Mouse (Mus musculus) brain, embryonic 14.5 days (tissue): ENCODE results near the gene Cd300lg. TPM values are rescaled to one million over a fixed set of nuclear protein-coding genes. Genes with fewer than 3 reads are reported as not detected.
A peak's percentile ranks its signal among the peaks of the same experiment; 100 is the strongest.

ENCODE experiments used
- DNase-seq: peaks from one replicate; pipeline ENCODE4 v3.0.0-alpha.2; 2011; ENCODE audit warnings: low read depth
- CTCF ChIP-seq: fragments of 200-500 bp; IDR thresholded peaks from 2 replicates; pipeline ENCODE4 v1.5.1; 2012; ENCODE audit warnings: inconsistent platforms, mild to moderate bottlenecking, moderate library complexity, borderline replicate concordance; ENCODE audit not compliant: insufficient read depth, insufficient read length; ENCODE audit errors: extremely low read depth
- POLR2A ChIP-seq: fragments of 200-500 bp; IDR thresholded peaks from 2 replicates; pipeline ENCODE4 v1.6.1; 2012; ENCODE audit warnings: mild to moderate bottlenecking, inconsistent platforms, borderline replicate concordance; ENCODE audit not compliant: poor library complexity, insufficient read depth, insufficient read length, severe bottlenecking; ENCODE audit errors: extremely low read depth
- polyA plus RNA-seq: library from polyadenylated mRNA; depleted of rRNA; stranded (reverse); fragments of >200 nt; gene quantifications from 2 replicates; pipeline ENCODE4 v1.2.3, GENCODE M21; 2012

Gene Cd300lg
- polyA plus RNA-seq, 1 experiment: 0.15 TPM

DNA sequence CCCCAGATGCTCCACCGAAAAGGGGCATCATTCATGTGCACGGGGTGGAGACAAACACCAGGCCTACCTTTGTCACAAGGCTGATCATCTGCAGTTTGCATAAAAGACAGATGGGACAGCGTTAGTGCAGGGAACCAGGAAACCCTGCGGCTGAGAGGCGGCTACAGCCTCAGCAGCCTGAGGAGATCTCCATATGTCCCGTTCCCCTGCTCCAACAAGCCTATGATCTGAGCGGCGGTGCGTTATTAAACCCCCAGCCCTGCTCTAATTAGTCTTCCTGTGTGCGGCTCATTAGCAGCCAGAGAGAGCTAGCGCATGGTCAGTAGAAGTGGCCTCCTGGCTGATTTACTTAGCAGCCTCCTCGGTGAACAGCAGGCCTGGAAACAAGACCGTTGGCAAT, 31.2 kb upstream of the Cd300lg start:
- peak; percentile 94 for DNase-seq
- TF ChIP-seq POLR2A (no peak), CTCF (no peak)

DNA sequence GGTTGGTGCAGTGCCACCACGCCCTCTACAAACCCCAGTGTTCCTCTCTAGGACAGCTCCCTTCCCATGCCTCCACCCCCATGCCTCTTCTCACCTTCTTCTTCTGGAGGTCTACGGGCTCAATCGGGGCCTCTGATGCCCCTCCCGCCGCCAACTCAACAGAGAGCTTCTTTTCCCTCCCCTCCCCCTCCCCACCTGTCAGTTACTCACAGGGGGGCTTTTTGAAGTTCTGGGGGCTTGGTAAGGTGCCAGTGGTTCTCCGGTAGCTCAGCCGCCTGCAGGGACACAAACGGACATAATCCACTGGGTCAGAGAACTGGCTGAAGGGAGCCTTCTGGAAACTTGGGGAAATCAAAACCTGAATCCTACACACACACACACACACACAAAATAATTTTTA, 29.8 kb upstream of the Cd300lg start:
- DNase-seq: no peak

DNA sequence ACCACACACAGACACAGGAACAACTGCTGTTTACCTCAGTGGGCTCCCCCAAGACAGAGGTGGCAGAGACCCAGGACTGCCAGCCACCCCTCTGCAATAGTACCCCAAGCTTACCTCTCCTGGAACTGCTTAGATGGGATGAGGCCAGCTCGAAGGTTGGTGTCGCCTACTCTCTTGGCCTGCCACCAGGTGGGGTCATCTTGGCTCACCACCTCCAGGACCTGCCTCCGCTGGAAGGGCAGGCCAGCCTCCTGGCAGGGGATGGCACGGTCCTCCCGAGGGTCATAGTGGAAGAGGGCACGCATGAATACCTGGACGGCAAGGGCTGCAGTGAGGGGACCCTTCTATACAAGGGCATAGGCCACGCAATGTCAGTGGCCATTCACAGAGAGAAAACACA, 28.1 kb upstream of the Cd300lg start:
- TF ChIP-seq POLR2A (no peak), CTCF (no peak)

More for the DNA sequence above, 29.8 kb upstream of the Cd300lg start:
- TF ChIP-seq CTCF (no peak), POLR2A (no peak)

DNA sequence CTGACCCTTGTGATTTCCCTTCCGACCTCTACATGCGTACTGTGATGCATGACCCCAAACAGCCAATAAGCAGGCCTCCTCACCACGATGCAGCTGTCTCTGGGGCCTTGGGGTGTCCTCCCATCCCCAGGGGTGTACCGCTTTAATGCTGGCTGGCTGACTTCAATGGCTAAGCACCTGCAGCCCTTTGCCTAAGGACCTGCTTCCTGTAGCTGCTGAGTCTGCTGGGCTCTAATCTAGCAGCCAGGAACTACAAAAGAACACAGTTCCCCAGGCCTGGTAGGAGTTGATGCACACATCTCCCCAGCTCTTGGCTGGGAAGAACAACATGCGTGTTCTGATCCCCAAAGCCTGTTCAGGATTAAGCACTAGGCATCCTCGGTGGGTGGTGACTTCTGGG, 25.8 kb upstream of the Cd300lg start:
- no peak for DNase-seq
- no peak for TF ChIP-seq CTCF
- TF ChIP-seq POLR2A: no peak

More for the DNA sequence above, 28.1 kb upstream of the Cd300lg start:
- DNase-seq: no peak

DNA sequence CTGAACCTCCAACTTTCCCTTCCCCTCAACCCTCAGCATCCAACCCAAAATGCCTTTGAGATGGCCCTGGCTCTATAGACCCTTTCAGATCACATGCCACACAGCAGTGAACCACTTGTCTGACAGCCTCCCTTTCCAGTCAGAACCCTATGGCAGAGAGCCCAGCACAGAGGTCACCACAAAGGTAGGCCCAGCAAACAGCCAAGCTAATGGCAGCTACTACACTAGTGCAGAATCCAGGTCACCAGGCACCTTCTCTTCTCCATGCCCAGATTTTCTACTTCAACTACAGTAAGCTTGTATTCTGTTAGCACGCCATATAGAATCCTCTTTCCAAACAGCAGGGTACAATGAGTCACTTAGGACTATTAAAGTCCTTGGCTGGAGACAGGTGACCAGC, 25.2 kb upstream of the Cd300lg start:
- no peak for TF ChIP-seq POLR2A
- no peak for TF ChIP-seq CTCF
- no peak for DNase-seq

DNA sequence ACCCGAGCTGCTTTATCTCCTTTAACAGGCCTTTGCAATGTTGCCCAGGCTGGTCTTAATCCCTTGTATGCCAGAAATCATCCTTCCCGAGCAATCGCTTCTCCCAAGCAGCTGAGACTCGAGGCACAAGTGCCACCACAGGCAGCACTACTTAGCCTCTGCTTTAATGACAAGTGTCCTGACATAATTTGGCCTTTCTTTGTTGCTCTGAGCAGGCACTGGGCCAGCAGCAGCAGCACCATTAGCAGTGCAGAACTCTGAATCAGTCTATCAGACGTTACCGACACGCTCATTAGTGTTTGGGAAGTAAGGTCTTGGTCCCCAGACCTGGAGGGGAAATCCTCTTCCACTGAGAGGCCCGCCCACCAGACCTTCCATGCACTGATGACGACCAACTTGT, 21.6 kb upstream of the Cd300lg start:
- peak; percentile 74 for DNase-seq
- TF ChIP-seq POLR2A: no peak
- TF ChIP-seq CTCF: no peak

DNA sequence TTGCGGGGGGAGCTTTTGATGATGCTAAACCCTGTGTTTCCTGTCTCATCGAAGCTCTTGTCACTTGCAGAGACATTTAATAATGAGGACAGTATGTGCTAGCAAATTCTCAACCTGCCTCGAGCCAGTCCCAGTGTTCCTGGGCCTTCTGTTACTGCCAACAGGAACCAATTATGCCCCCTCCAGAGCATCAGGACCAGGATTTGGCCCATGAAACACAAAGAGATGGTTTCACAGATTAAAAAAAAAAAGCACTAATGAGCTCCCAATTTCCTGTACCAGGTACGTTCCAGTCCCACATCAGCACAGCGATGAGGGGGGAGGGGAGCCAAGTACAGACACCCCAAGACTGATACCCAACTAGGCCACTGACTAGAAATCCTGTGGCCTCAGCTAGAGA, 20.1 kb upstream of the Cd300lg start:
- DNase-seq: no peak
- no peak for TF ChIP-seq POLR2A
- no peak for TF ChIP-seq CTCF

DNA sequence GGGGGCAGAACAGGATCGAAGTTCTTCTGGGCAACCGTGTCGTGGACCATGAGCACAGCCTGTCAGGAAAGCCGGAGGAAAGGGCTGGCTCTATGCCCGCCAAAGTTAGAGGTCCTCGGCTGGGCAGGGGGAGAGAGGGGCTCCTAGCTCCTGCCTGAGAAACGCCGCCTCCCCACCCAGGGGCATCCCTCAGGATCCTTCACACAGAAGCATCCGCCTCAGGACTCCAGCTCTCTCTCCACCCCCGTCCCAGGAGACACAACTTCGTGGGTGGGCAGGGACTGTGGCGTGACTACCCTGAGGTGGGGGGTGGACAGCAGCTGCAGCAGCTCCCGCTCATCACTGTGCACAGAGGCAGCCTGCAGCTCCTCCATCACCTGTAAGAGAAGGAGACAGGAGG, 17.9 kb upstream of the Cd300lg start:
- DNase-seq: no peak
- TF ChIP-seq CTCF: no peak
- no peak for TF ChIP-seq POLR2A

DNA sequence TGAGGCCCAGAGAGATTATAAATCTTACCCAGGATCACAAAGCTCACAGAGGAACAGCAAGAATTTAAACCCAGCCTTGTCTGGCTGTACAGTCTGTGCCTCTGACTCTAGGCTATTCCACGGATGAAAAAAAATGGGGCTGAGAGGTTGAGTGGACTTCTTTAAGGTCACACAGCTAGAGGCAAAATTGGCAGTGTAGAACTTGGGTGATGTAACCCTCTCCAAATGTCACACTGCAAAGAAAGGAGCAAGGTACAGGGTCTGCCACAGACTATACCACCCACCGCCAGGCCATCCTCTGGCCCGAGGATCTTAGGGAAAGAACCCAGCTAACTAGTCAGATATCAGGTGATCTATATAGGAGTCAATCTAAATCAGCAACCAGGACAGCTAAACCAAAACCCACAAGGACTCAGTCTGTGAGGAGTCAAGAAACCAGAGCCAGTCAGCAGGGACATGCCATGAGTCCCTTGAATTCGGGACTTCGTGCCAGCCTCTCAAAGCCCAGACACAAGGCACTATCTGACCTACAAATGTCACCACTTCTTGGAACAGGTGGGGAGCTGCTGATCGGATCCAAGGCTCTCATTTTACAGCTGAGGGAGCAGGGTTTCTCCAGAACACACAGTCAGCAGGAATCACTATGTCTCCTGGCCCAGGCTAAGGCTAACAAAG, 17.1 kb upstream of the Cd300lg start:
- no peak for TF ChIP-seq CTCF
- no peak for TF ChIP-seq POLR2A
- no peak for DNase-seq

DNA sequence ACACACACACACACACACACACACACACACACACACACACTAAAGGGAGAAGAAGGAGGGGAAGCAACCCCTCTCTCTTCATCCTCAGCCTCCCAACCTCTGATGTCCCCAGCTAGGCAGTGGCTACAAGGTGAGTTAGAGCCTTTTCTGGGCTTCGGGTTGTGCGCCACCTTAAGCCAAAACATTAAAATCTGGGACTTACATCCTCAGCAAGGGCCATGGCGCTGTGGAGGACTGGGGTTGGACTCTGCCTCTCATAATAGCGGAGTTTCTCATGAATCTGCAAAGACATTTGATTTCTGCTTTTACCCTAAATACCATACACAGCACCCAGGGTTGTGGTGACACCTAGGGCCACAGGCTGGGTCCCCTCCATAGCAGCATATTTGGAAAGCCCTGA, 16.4 kb upstream of the Cd300lg start:
- no peak for DNase-seq
- no peak for TF ChIP-seq POLR2A
- TF ChIP-seq CTCF: no peak

DNA sequence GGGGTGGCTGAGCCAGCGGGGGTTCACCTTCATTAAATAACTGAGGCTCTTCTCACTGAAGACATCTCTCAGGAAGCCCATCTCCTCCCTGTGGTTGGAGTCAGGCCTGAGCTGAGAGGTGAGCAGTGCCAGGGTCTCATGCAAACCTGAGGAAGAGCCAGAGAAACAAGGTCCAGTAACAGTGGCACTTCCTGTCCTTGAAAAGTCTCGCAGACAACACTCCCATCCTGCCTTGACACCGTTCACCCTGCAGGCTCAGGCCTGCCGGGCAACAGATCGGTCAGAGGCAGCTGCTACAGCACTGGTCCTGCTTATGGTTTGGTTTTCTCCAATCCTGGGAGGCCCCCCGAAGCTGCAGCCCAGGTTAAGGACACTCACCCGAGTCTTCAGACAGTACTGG, 16.0 kb upstream of the Cd300lg start:
- DNase-seq: no peak
- TF ChIP-seq CTCF: no peak
- no peak for TF ChIP-seq POLR2A

DNA sequence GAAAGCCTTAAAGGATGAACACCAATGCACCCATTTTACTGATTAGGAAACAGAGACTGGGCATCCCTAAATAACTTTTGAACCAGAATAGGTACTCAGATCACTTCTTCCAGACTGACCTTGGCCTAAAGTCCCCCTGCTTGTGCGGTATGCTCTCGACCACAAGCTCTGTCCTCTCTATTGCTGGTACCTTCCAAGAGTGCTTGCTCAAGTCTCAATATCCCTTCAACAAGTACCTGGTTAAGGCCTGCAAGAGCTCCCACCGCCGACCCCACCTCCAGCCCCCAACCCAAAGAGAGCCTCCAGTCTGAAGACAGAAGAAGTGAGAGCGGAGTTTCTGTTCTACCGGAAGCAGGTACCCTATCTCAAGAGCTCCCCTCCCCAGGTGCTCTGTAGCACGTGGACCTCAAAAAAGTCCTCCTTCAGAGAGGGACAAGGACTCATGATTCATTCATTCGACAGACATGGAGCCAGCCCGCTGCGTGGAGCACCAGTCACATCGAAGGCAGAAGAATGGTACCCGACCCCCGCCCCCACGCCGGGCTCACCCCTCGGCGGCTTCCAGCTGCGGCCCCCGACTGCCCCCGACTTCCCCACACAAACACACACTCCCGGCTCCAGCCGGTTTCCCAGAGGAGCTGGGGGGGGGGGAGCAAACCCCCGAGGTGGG, 15.2 kb upstream of the Cd300lg start:
- DNase-seq: peak; percentile 66
- no peak for TF ChIP-seq CTCF
- no peak for TF ChIP-seq POLR2A
